Comparison of ENCODE assay signal across 23 mouse cellular contexts in genomic region chr8:106606121-106606520, GRCm38 (mm10). TPM values are rescaled to one million over a fixed set of nuclear protein-coding genes. Genes with fewer than 3 reads are reported as not detected.
DNase-seq lines count a peak whose midpoint lies in the region; ATAC-seq and TF ChIP-seq lines count a peak whose summit lies in the region.
"Had no signal": no experiment of that assay in that cellular context is flagged by ENCODE, and none has a peak within 500 bp of the region (broad histone marks: within the 10 kb centered on the region; RNA-seq: fewer than 3 reads in every experiment).

No protein-coding gene starts in this region.

- DNase-seq in lung, embryonic 14.5 days: no peak
- no peak for DNase-seq in lung, postnatal 25 days (ENCODE audit: low spot score)
- DNase-seq in intestine, embryonic 14.5 days (ENCODE audit: low spot score): no peak
- no peak for DNase-seq in left cerebral cortex, adult 2 months (ENCODE audit: extremely low spot score in 1 of 2, low spot score in 2 of 2)
- no peak for DNase-seq in kidney, adult 9 months
- no peak for DNase-seq in Muller cell, postnatal 12 days (ENCODE audit: inconsistent ontology term)
- DNase-seq: adrenal gland, postnatal 36 days; cerebellum, adult 11-12 months; cerebellum, postnatal 25 days; gastrocnemius, postnatal 25 days; kidney, adult 8-10 months; kidney, postnatal 36 days; retina, postnatal 1 day; right cerebral cortex, postnatal 4 days; thymus, adult 2 months had no signal

- no peak for ATAC-seq in lung, embryonic 14.5 days (ENCODE audit: insufficient read depth)
- no peak for ATAC-seq in intestine, embryonic 14.5 days (replicated peaks; ENCODE audit: low FRiP score, low TSS enrichment, low read depth)
- no peak for ATAC-seq in stomach, embryonic 14.5 days (ENCODE audit: insufficient number of reproducible peaks, insufficient read depth, low FRiP score, low read depth)
- ATAC-seq: forebrain, embryonic 16.5 days; hindbrain, embryonic 16.5 days had no signal

- TF ChIP-seq CTCF in lung, embryonic 14.5 days (IDR thresholded peaks at IDR 0.05; ENCODE audit: low read depth): no peak
- no peak for TF ChIP-seq CTCF in E14TG2a.4 (conservative IDR thresholded peaks at IDR 0.05; ENCODE audit: low read length)
- TF ChIP-seq CTCF in left cerebral cortex, adult 2 months (IDR thresholded peaks at IDR 0.05): no peak

- intact Hi-C loops in left cerebral cortex, adult 2 months (cut with DNase I): no loop called here

- H3K27me3 ChIP-seq in lung, embryonic 14.5 days (ENCODE audit: insufficient read depth, low read length): peaks cover 52% of the 10 kb centered on the region
- peaks cover 9% of the 10 kb centered on the region; the same call in 1 of the 2 replicates for H3K27me3 ChIP-seq in E14TG2a.4 (ENCODE audit: insufficient read depth, low read length)
- H3K27me3 ChIP-seq in intestine, embryonic 14.5 days (replicated peaks; ENCODE audit: control insufficient read depth, insufficient read depth, low read length): peaks cover 46% of the 10 kb centered on the region
- H3K27me3 ChIP-seq in stomach, embryonic 14.5 days (ENCODE audit: control insufficient read depth, insufficient read depth, low read length): peaks cover 26% of the 10 kb centered on the region

- H3K9ac ChIP-seq in lung, embryonic 14.5 days: no peak overlapping the region
- H3K9ac ChIP-seq in intestine, embryonic 14.5 days (ENCODE audit: low read length): no peak overlapping the region
- H3K9ac ChIP-seq in stomach, embryonic 14.5 days (replicated peaks; ENCODE audit: low read depth, low read length): no peak overlapping the region
- H3K9ac ChIP-seq: embryonic facial prominence, embryonic 15.5 days; limb, embryonic 12.5 days had no signal

- peak overlapping the region; percentile 16; the same call in 1 of the 2 replicates for H3K4me2 ChIP-seq in lung, embryonic 14.5 days
- H3K4me2 ChIP-seq in intestine, embryonic 14.5 days (ENCODE audit: low read length): peak overlapping the region; percentile 67; the same call in 1 of the 2 replicates
- H3K4me2 ChIP-seq in stomach, embryonic 14.5 days (replicated peaks; ENCODE audit: low read depth, low read length): peak overlapping the region; percentile 59; the same call in 1 of the 2 replicates
- H3K4me2 ChIP-seq: limb, embryonic 12.5 days; midbrain, embryonic 11.5 days had no signal

- 17% methylated on average over 4 of the region's 4 CpGs for WGBS in lung, embryonic 14.5 days
- WGBS in intestine, embryonic 14.5 days: 38% methylated on average over 4 of the region's 4 CpGs
- 27% methylated on average over 4 of the region's 4 CpGs for WGBS in stomach, embryonic 14.5 days

- no peak overlapping the region for H3K4me3 ChIP-seq in lung, embryonic 14.5 days (ENCODE audit: low read depth, low read length)
- H3K4me3 ChIP-seq in E14TG2a.4 (replicated peaks; ENCODE audit: low read length): peak overlapping the region; percentile 96
- no peak overlapping the region for H3K4me3 ChIP-seq in intestine, embryonic 14.5 days (ENCODE audit: low read depth, low read length)
- H3K4me3 ChIP-seq in stomach, embryonic 14.5 days (ENCODE audit: low read depth, low read length): 0 out of 2 replicates have a peak overlapping the region, but pooled peaks have one; percentile 3
- no peak overlapping the region for H3K4me3 ChIP-seq in left cerebral cortex, adult 2 months
- H3K4me3 ChIP-seq: embryonic facial prominence, embryonic 15.5 days; limb, embryonic 12.5 days had no signal

- H3K4me1 ChIP-seq in lung, embryonic 14.5 days (ENCODE audit: insufficient read depth): no peaks in the 10 kb centered on the region
- H3K4me1 ChIP-seq in E14TG2a.4 (replicated peaks; ENCODE audit: low read depth, low read length): peaks cover 83% of the 10 kb centered on the region
- peaks cover 6% of the 10 kb centered on the region; the same call in 1 of the 2 replicates for H3K4me1 ChIP-seq in intestine, embryonic 14.5 days (replicated peaks; ENCODE audit: control insufficient read depth, insufficient read depth, low read length)
- H3K4me1 ChIP-seq in stomach, embryonic 14.5 days (ENCODE audit: control insufficient read depth, insufficient read depth, low read length): peaks cover 8% of the 10 kb centered on the region; the same call in 1 of the 2 replicates

- no peak overlapping the region for H3K27ac ChIP-seq in lung, embryonic 14.5 days (ENCODE audit: low read depth)
- H3K27ac ChIP-seq in intestine, embryonic 14.5 days (ENCODE audit: low read depth): no peak overlapping the region
- H3K27ac ChIP-seq in stomach, embryonic 14.5 days (ENCODE audit: low read length): no peak overlapping the region
- no peak overlapping the region for H3K27ac ChIP-seq in left cerebral cortex, adult 2 months
- H3K27ac ChIP-seq: embryonic facial prominence, embryonic 15.5 days; limb, embryonic 12.5 days had no signal

- no peaks in the 10 kb centered on the region for H3K36me3 ChIP-seq in lung, embryonic 14.5 days (ENCODE audit: insufficient read depth)
- H3K36me3 ChIP-seq in E14TG2a.4 (ENCODE audit: insufficient read depth, low read length): peaks cover 45% of the 10 kb centered on the region
- H3K36me3 ChIP-seq in intestine, embryonic 14.5 days (ENCODE audit: control insufficient read depth, insufficient read depth, low read length): no peaks in the 10 kb centered on the region
- H3K36me3 ChIP-seq in stomach, embryonic 14.5 days (ENCODE audit: control insufficient read depth, insufficient read depth, low read length): no peaks in the 10 kb centered on the region
- H3K36me3 ChIP-seq: embryonic facial prominence, embryonic 15.5 days; limb, embryonic 12.5 days had no signal

- H3K9me3 ChIP-seq in lung, embryonic 14.5 days (ENCODE audit: low read depth, low read length): no peaks in the 10 kb centered on the region
- no peaks in the 10 kb centered on the region for H3K9me3 ChIP-seq in E14TG2a.4 (ENCODE audit: low read length)
- H3K9me3 ChIP-seq in intestine, embryonic 14.5 days (ENCODE audit: control insufficient read depth, low read length): no peaks in the 10 kb centered on the region
- H3K9me3 ChIP-seq in stomach, embryonic 14.5 days (ENCODE audit: control insufficient read depth, low read depth, low read length): no peaks in the 10 kb centered on the region
- H3K9me3 ChIP-seq: embryonic facial prominence, embryonic 15.5 days; limb, embryonic 12.5 days had no signal

RNA-seq across cellular contexts. Expression of gene Cdh1, which starts 3.0 kb away (rescaled TPM):
- polyA plus RNA-seq in lung, embryonic 14.5 days (2014; fragmentation: Nextera tagmentation; extraction: Ambion mirVana): 85.3 and 89.8 TPM in 2 replicates
- polyA plus RNA-seq in intestine, embryonic 14.5 days (2014; fragmentation: Nextera tagmentation; extraction: Ambion mirVana): 141 and 152 TPM in 2 replicates
- 131 and 155 TPM in 2 replicates for polyA plus RNA-seq in stomach, embryonic 14.5 days (2014; fragmentation: Nextera tagmentation; extraction: Ambion mirVana)
- total RNA-seq in left cerebral cortex, adult 2 months (2021): 1 to 10 TPM; 1.3 to 2.2 TPM
- total RNA-seq: adrenal gland, postnatal 36 days; MEL had no signal

RNA-seq across cellular contexts. Expression of gene Gm10073, which starts 32.9 kb away (rescaled TPM):
- 10.1 and 11.4 TPM in 2 replicates for polyA plus RNA-seq in lung, embryonic 14.5 days (2014; fragmentation: Nextera tagmentation; extraction: Ambion mirVana)
- polyA plus RNA-seq in intestine, embryonic 14.5 days (2014; fragmentation: Nextera tagmentation; extraction: Ambion mirVana): 9.1 and 11.7 TPM in 2 replicates
- 10.0 and 14.0 TPM in 2 replicates for polyA plus RNA-seq in stomach, embryonic 14.5 days (2014; fragmentation: Nextera tagmentation; extraction: Ambion mirVana)
- 10 to 100 TPM; 76.6 to 90.7 TPM for total RNA-seq in left cerebral cortex, adult 2 months (2021)

Comparison
In these comparisons a context has a peak if more than half of its experiments do, and no peak if none do; other contexts are left out.
1. H3K4me2 ChIP-seq: peak in every context shown above with its lines; median percentile 67 in intestine, embryonic 14.5 days; 59 in stomach, embryonic 14.5 days; 16 in lung, embryonic 14.5 days.
2. H3K4me3 ChIP-seq: peak in E14TG2a.4 (single experiment) and stomach, embryonic 14.5 days (single experiment); none in lung, embryonic 14.5 days (single experiment), intestine, embryonic 14.5 days (single experiment) and left cerebral cortex, adult 2 months (single experiment).